Mouse (Mus musculus) heart, embryonic 10.5 days (tissue): ENCODE results near the gene Syn2. TPM values are rescaled to one million over a fixed set of nuclear protein-coding genes. Genes with fewer than 3 reads are reported as not detected.
A peak's percentile ranks its signal among the peaks of the same experiment; 100 is the strongest.

Experiments used
- DNase-seq: peaks from one replicate; pipeline ENCODE4 v3.0.0-alpha.2; 2017; ENCODE audit warnings: low spot score
- H3K27ac ChIP-seq: fragments of 300-500 bp; sonication (generic); 2 replicates; pipeline ENCODE4 v1.5.1; 2016; ENCODE audit warnings: mild to moderate bottlenecking
- H3K27me3 ChIP-seq: fragments of 300-500 bp; sonication (generic); 2 replicates; pipeline ENCODE4 v1.6.1; 2016; ENCODE audit warnings: mild to moderate bottlenecking; ENCODE audit not compliant: poor library complexity, insufficient read depth, severe bottlenecking
- H3K36me3 ChIP-seq: fragments of 300-500 bp; sonication (generic); 2 replicates; pipeline ENCODE4 v1.6.1; 2016; ENCODE audit warnings: mild to moderate bottlenecking, moderate library complexity
- H3K4me1 ChIP-seq: fragments of 300-500 bp; sonication (generic); 2 replicates; pipeline ENCODE4 v1.6.1; 2016; ENCODE audit warnings: mild to moderate bottlenecking
- H3K4me3 ChIP-seq: fragments of 300-500 bp; sonication (generic); 2 replicates; pipeline ENCODE4 v1.5.1; 2016; ENCODE audit warnings: mild to moderate bottlenecking, moderate library complexity
- H3K9me3 ChIP-seq: fragments of 300-500 bp; sonication (generic); 2 replicates; pipeline ENCODE4 v1.6.1; 2016; ENCODE audit warnings: mild to moderate bottlenecking, moderate library complexity
- WGBS: fragments of 180-500 bp; shearing (Covaris S2); methylation state at CpG from one replicate; pipeline ENCODE4 v1.1.7; 2016; 5-methylcytosine and 5-hydroxymethylcytosine counted together
- polyA plus RNA-seq: library from polyadenylated mRNA; unstranded; fragments of >200 nt; fragmentation: Nextera tagmentation; extraction: Ambion mirVana; gene quantifications from 2 replicates; pipeline ENCODE4 v1.2.1, GENCODE M21; 2016

Syn2 gene
- 0.49 and 0.74 TPM in 2 replicates for polyA plus RNA-seq

DNA sequence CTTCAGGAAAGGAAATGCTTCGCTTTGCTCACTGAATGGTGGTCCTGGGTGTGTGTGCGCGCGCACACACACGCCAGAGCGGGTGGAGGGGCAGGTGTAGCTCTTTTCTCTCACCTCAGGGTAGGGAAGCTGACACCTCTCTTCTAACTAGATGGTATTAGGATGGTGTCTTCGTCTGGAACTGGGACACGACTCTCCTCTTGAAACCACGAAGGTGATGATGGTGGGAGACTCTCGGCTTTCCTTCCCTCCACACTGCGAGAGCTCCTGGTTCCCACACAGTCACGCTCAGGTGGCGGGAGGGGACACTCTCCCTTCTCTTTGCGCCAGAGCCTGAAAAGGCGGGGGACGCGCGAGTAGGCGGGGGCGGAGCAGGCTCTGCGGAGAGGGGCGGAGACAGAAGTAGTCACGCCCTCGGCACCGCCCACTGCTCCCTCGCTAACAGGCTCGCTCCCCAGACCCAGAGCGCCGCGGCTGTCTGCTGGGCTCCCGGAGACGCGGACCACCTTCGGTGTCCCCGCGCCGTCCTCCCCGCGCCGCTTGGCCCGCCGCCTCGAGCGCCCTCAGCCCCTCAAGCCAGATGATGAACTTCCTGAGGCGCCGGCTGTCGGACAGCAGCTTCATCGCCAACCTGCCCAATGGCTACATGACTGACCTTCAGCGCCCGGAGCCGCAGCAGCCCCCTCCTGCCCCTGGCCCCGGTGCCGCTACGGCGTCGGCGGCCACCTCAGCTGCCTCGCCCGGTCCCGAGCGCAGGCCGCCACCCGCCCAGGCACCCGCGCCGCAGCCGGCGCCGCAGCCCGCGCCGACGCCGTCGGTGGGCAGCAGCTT lies at the start of gene Syn2:
Syn2 (plus strand) TSS at position 402 of the 831 bp plus-strand sequence.
- under 1% methylated on average over 75 of the region's 75 CpGs for WGBS
- peak; percentile 93 for DNase-seq
- H3K4me3 ChIP-seq, result peak within 1 kb of the TSS; percentile 78
- H3K9me3 ChIP-seq, result no peaks in the 10 kb centered on the region
- peak within 1 kb of the TSS; percentile 72 for H3K27ac ChIP-seq
- peaks cover 13% of the 10 kb centered on the region for H3K4me1 ChIP-seq
- peaks cover 56% of the 10 kb centered on the region for H3K27me3 ChIP-seq
- no peaks in the 10 kb centered on the region for H3K36me3 ChIP-seq

GRCm38 (mm10) chr6:115085274-115085841 lies 49.3 kb upstream of the Syn2 start:
- 55% methylated on average over 9 of the region's 9 CpGs for WGBS
- H3K27ac ChIP-seq, result no peak overlapping the region
- H3K4me1 ChIP-seq, result no peaks in the 10 kb centered on the region
- no peak for DNase-seq
- H3K27me3 ChIP-seq, result peaks cover 9% of the 10 kb centered on the region; the same call in 1 of the 2 replicates
- H3K4me3 ChIP-seq, result no peak overlapping the region
- no peaks in the 10 kb centered on the region for H3K36me3 ChIP-seq
- no peaks in the 10 kb centered on the region for H3K9me3 ChIP-seq

GRCm38 (mm10) chr6:115088314-115089106 lies 46.2 kb upstream of the Syn2 start:
- WGBS, result 53% methylated on average over 7 of the region's 7 CpGs
- no peak overlapping the region for H3K27ac ChIP-seq
- no peak overlapping the region for H3K4me3 ChIP-seq
- DNase-seq, result no peak
- peaks cover 9% of the 10 kb centered on the region; the same call in 1 of the 2 replicates for H3K27me3 ChIP-seq
- H3K9me3 ChIP-seq, result no peaks in the 10 kb centered on the region
- H3K36me3 ChIP-seq, result no peaks in the 10 kb centered on the region
- no peaks in the 10 kb centered on the region for H3K4me1 ChIP-seq

DNA sequence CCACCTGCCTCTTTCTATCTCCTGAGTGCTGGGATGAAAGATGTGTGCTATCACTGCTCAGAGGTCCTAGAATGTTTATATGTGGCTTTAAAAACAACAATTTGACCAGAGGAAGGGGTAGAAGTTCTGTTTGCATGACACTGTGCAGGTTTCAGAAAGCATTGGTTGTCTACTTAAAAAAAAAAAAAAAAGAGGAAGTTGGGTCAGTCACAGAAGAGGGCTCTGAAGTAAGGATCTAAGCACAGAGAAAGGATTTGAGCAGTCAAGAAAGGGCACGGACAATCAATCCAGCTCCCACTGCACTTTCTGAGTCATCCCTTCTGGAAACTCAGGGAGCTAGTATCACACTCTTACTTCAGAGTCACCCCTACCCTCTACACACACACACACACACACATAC lies 43.0 kb upstream of the Syn2 start:
- H3K36me3 ChIP-seq, result no peaks in the 10 kb centered on the region
- no peaks in the 10 kb centered on the region for H3K9me3 ChIP-seq
- H3K27me3 ChIP-seq, result no peaks in the 10 kb centered on the region
- H3K4me1 ChIP-seq, result no peaks in the 10 kb centered on the region
- no peak overlapping the region for H3K27ac ChIP-seq
- no peak overlapping the region for H3K4me3 ChIP-seq
- no peak for DNase-seq
- 63% methylated on average over 1 of the region's 1 CpGs for WGBS

DNA sequence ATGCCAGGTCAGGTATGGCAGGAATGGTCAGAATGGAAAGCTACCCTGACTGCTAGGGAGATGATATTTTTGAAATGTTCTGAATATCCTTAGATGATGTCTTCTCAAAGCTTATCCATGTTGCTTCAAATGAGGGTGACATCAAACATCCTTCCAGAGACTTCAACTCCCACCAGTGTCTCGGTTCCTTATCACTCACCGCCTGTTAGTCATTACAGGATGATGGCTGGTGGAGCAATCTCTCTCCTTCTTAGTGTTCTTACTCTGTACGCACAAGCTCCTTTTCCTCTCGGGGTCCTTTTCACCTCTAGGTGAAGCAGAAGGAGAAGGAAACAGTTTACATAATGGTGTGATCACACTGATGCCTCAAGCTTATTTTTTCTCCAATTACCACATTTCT lies 32.2 kb upstream of the Syn2 start:
- H3K9me3 ChIP-seq, result no peaks in the 10 kb centered on the region
- no peak for DNase-seq
- no peaks in the 10 kb centered on the region for H3K36me3 ChIP-seq
- 41% methylated on average over 4 of the region's 4 CpGs for WGBS
- no peak overlapping the region for H3K27ac ChIP-seq
- no peak overlapping the region for H3K4me3 ChIP-seq
- no peaks in the 10 kb centered on the region for H3K4me1 ChIP-seq
- no peaks in the 10 kb centered on the region for H3K27me3 ChIP-seq

GRCm38 (mm10) chr6:115111426-115111825 lies 23.3 kb upstream of the Syn2 start:
- DNase-seq, result no peak
- H3K4me3 ChIP-seq, result no peak overlapping the region
- no peaks in the 10 kb centered on the region for H3K9me3 ChIP-seq
- no peak overlapping the region for H3K27ac ChIP-seq
- no peaks in the 10 kb centered on the region for H3K36me3 ChIP-seq
- H3K4me1 ChIP-seq, result no peaks in the 10 kb centered on the region
- no peaks in the 10 kb centered on the region for H3K27me3 ChIP-seq
- 83% methylated on average over 1 of the region's 1 CpGs for WGBS

GRCm38 (mm10) chr6:115122181-115122580 lies 12.5 kb upstream of the Syn2 start:
- H3K9me3 ChIP-seq, result no peaks in the 10 kb centered on the region
- no peak overlapping the region for H3K27ac ChIP-seq
- no peak overlapping the region for H3K4me3 ChIP-seq
- H3K36me3 ChIP-seq, result no peaks in the 10 kb centered on the region
- WGBS, result 77% methylated on average over 4 of the region's 4 CpGs
- no peak for DNase-seq
- peaks cover 9% of the 10 kb centered on the region; the same call in 1 of the 2 replicates for H3K27me3 ChIP-seq
- peaks cover 7% of the 10 kb centered on the region for H3K4me1 ChIP-seq

DNA sequence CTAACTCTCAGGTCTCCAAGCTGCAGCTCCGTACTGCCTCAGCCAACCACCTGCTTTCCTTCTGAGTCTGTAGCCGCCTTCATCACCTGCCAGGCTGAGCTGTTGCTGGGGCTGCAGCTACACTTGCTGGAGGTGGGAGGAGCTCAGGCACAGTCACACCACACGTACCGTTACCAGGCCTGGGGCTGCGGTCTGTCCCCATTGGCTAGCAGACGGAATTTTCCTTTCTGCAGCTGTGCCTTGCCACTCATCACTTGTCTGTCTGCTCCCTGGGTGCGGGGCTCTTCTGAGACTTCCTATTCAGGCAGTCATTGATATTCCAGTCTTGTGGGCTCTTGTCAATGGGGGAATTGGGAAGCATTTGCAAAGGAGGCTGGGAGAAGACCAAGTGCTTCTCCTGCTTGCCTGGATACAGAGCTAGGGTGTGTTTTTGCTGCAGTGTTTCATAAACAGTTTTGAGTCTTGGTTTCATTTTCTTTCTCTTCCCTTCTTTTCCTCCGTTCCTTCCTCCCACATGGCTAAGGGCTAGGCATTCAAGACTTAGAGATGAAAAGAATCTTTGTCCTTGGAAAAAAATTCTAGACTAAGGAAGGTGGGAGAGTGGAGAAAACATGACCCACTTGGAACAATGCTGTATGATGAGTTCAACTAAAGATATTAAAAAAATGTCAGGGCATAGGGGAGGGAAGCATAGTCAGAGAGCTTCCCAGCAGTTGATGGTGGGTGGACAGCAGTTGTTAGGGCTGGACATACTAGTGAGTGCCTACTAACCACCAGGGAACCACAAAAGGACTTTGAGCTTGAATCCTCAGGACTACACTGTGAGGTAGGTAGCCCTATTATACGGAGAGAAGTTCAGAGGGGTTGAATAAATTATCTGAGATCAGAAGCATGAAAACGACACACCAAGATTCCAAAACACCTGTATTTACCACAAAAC lies 11.2 kb upstream of the Syn2 start:
- no peaks in the 10 kb centered on the region for H3K36me3 ChIP-seq
- H3K4me3 ChIP-seq, result peak overlapping the region; percentile 13; the same call in 1 of the 2 replicates
- no peaks in the 10 kb centered on the region for H3K9me3 ChIP-seq
- H3K27me3 ChIP-seq, result peaks cover 9% of the 10 kb centered on the region; the same call in 1 of the 2 replicates
- no peak overlapping the region for H3K27ac ChIP-seq
- peak; percentile 88 for DNase-seq
- peaks cover 7% of the 10 kb centered on the region for H3K4me1 ChIP-seq
- WGBS, result 23% methylated on average over 10 of the region's 10 CpGs

GRCm38 (mm10) chr6:115124675-115125357 lies 9.9 kb upstream of the Syn2 start:
- Histone ChIP-seq H3K36me3 (no peaks in the 10 kb centered on the region), H3K9me3 (no peaks in the 10 kb centered on the region), H3K4me1 (peaks cover 7% of the 10 kb centered on the region), H3K4me3 (no peak overlapping the region), H3K27me3 (peaks cover 9% of the 10 kb centered on the region; the same call in 1 of the 2 replicates), H3K27ac (no peak overlapping the region)
- no peak for DNase-seq
- 68% methylated on average over 2 of the region's 2 CpGs for WGBS

- Histone ChIP-seq H3K4me1 (peaks cover 7% of the 10 kb centered on the region), H3K4me3 (no peak overlapping the region), H3K9me3 (no peaks in the 10 kb centered on the region), H3K27me3 (peaks cover 9% of the 10 kb centered on the region; the same call in 1 of the 2 replicates), H3K36me3 (no peaks in the 10 kb centered on the region), H3K27ac (no peak overlapping the region)
- 76% methylated on average over 1 of the region's 1 CpGs for WGBS
- DNase-seq, result no peak
These were observed 9.4 kb upstream of the Syn2 start for GRCm38 (mm10) chr6:115125358-115125720.

DNA sequence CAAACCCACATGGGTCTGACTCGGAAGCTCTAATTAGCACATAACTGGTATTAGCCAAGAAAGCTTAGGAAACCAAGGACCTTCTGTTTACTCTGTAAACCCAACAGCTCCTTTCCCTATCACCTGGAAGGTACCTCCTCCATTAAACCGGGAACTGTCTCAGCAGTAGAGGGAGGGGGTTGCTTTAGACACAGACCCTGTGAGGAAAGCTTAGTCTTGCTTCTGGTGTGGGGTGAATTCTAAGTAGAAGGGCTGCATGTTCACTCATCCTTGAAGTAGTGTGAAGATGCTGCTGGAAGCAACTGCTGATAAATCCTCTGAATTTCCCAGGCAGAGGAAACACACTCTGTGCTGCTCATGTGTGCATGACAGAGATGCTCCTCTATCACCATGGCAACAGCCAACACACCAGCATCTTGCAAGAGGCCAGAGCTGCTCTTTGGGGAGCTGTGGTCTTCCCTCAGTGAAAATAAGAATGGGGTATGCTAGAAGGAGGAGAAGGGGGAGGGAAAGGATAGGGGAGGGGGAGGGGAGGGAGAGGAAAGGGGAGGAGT lies 8.4 kb upstream of the Syn2 start:
- no peaks in the 10 kb centered on the region for H3K36me3 ChIP-seq
- 50% methylated on average over 2 of the region's 2 CpGs for WGBS
- H3K9me3 ChIP-seq, result no peaks in the 10 kb centered on the region
- H3K4me3 ChIP-seq, result no peak overlapping the region
- H3K4me1 ChIP-seq, result peaks cover 7% of the 10 kb centered on the region
- H3K27ac ChIP-seq, result no peak overlapping the region
- peaks cover 9% of the 10 kb centered on the region; the same call in 1 of the 2 replicates for H3K27me3 ChIP-seq
- DNase-seq, result no peak
